Mouse (Mus musculus): ENCODE measurements at regions not wholly inside any gene's neighbourhood (a gene's known extent, or its start where the extent isn't known, plus 50 kb on each side); places are given as distances from the start of the nearest gene placed in this dataset. TPM values are rescaled to one million over a fixed set of nuclear protein-coding genes. Genes with fewer than 3 reads are reported as not detected.

Small RNA genes in the stretch of these regions (microRNA-seq; reads per million reads assigned to microRNA genes)
- gene Mir6351, result not detected

All from gastrocnemius, adult 8-10 months (tissue).